Mouse (Mus musculus) spleen, adult 12 weeks (tissue): Measurements from ENCODE around the gene Tmem97.
"Not testable (repeated sequence)": the region's sequence is repeated elsewhere in the genome, so short reads cannot be mapped to it uniquely, and the experiment has no call there.

ENCODE experiments used
- DNase-seq: peaks from one replicate; pipeline ENCODE4 v3.0.0; 2022; ENCODE audit warnings: low spot score

The Tmem97 gene

GRCm38 (mm10) chr11:78550168-78551058 lies at the start of gene Tmem97:
Gene Tmem97 (minus strand): TSS chr11:78550777.
- DNase-seq = peak; percentile 87

- DNase-seq = no peak
Observed at GRCm38 (mm10) chr11:78600051-78600450, 49.5 kb upstream of the Tmem97 start.

GRCm38 (mm10) chr11:78598763-78599415 lies 48.3 kb upstream of the Tmem97 start:
- no peak for DNase-seq

GRCm38 (mm10) chr11:78596750-78597149 lies 46.2 kb upstream of the Tmem97 start:
- no peak for DNase-seq

- DNase-seq = no peak
Observed at GRCm38 (mm10) chr11:78595773-78596172, 45.2 kb upstream of the Tmem97 start.

GRCm38 (mm10) chr11:78594271-78594964 lies 43.8 kb upstream of the Tmem97 start:
- DNase-seq = no peak

- not testable (repeated sequence) for DNase-seq
Observed at GRCm38 (mm10) chr11:78587677-78588076, 37.1 kb upstream of the Tmem97 start.

- no peak for DNase-seq
Observed at GRCm38 (mm10) chr11:78586099-78586498, 35.5 kb upstream of the Tmem97 start.

GRCm38 (mm10) chr11:78582848-78583247 lies 32.3 kb upstream of the Tmem97 start:
- DNase-seq = no peak

- DNase-seq = no peak
Observed at GRCm38 (mm10) chr11:78574975-78575374, 24.4 kb upstream of the Tmem97 start.

GRCm38 (mm10) chr11:78574536-78574935 lies 24.0 kb upstream of the Tmem97 start:
- DNase-seq = no peak

- not testable (repeated sequence) for DNase-seq
Observed at GRCm38 (mm10) chr11:78574031-78574430, 23.5 kb upstream of the Tmem97 start.

- no peak for DNase-seq
Observed at GRCm38 (mm10) chr11:78571854-78572253, 21.3 kb upstream of the Tmem97 start.

- DNase-seq = no peak
Observed at GRCm38 (mm10) chr11:78571441-78571840, 20.9 kb upstream of the Tmem97 start.

GRCm38 (mm10) chr11:78569806-78570205 lies 19.2 kb upstream of the Tmem97 start:
- no peak for DNase-seq

- no peak for DNase-seq
Observed at GRCm38 (mm10) chr11:78568827-78569226, 18.2 kb upstream of the Tmem97 start.

- no peak for DNase-seq
Observed at GRCm38 (mm10) chr11:78567614-78568013, 17.0 kb upstream of the Tmem97 start.

GRCm38 (mm10) chr11:78566775-78567174 lies 16.2 kb upstream of the Tmem97 start:
- no peak for DNase-seq

- DNase-seq = peak; percentile 29
Observed at GRCm38 (mm10) chr11:78560447-78560846, 9.9 kb upstream of the Tmem97 start.

GRCm38 (mm10) chr11:78557241-78557640 lies 6.7 kb upstream of the Tmem97 start:
- no peak for DNase-seq

- no peak for DNase-seq
Observed at GRCm38 (mm10) chr11:78556070-78556469, 5.5 kb upstream of the Tmem97 start.

GRCm38 (mm10) chr11:78555623-78556022 lies 5.0 kb upstream of the Tmem97 start:
- DNase-seq = no peak

GRCm38 (mm10) chr11:78551059-78551398 lies 452 bp upstream of the Tmem97 start:
- no peak for DNase-seq
